Mouse (Mus musculus) cerebellum, adult 2 months (tissue): ENCODE data around the gene Efhc1.

ENCODE experiments used
- CTCF ChIP-seq: fragments of 200-500 bp; IDR thresholded peaks from 2 replicates; pipeline ENCODE4 v1.5.1; 2011; ENCODE audit warnings: low read depth, mild to moderate bottlenecking, control low read depth, low read length, moderate library complexity, borderline replicate concordance; ENCODE audit not compliant: insufficient read depth
- POLR2A ChIP-seq: fragments of 200-500 bp; IDR thresholded peaks from 2 replicates; pipeline ENCODE4 v1.6.1; 2011; ENCODE audit warnings: low read length, control low read depth, borderline replicate concordance; ENCODE audit not compliant: insufficient read depth

GRCm38 (mm10) chr1:20993690-20994089 is 42.3 kb downstream of the Efhc1 start:
- TF ChIP-seq CTCF: no peak
- no peak for TF ChIP-seq POLR2A
